Mouse (Mus musculus): ENCODE measurements around the gene Get4.

Gene Get4

GRCm38 (mm10) chr5:139283460-139284180 is 31.5 kb downstream of the Get4 start:
- ATAC-seq (ENCODE audit: low TSS enrichment): peak; percentile 28

- no peak for ATAC-seq (ENCODE audit: low TSS enrichment)
These were observed 33.4 kb downstream of the Get4 start for GRCm38 (mm10) chr5:139285383-139286067.

- ATAC-seq (ENCODE audit: low TSS enrichment): no peak
These were observed 34.2 kb downstream of the Get4 start for GRCm38 (mm10) chr5:139286142-139286941.

- ATAC-seq (ENCODE audit: low TSS enrichment): no peak
These were observed 35.0 kb downstream of the Get4 start for GRCm38 (mm10) chr5:139287099-139287498.

- no peak for ATAC-seq (ENCODE audit: low TSS enrichment)
These were observed 35.7 kb downstream of the Get4 start for GRCm38 (mm10) chr5:139287787-139288186.

GRCm38 (mm10) chr5:139288591-139288990 is 36.5 kb downstream of the Get4 start:
- ATAC-seq (ENCODE audit: low TSS enrichment): peak; percentile 39

- no peak for ATAC-seq (ENCODE audit: low TSS enrichment)
These were observed 38.5 kb downstream of the Get4 start for GRCm38 (mm10) chr5:139290467-139291259.

GRCm38 (mm10) chr5:139291811-139292560 is 39.9 kb downstream of the Get4 start:
- no peak for ATAC-seq (ENCODE audit: low TSS enrichment)

- no peak for ATAC-seq (ENCODE audit: low TSS enrichment)
These were observed 42.0 kb downstream of the Get4 start for GRCm38 (mm10) chr5:139294089-139294488.

GRCm38 (mm10) chr5:139297092-139297491 is 45.0 kb downstream of the Get4 start:
- no peak for ATAC-seq (ENCODE audit: low TSS enrichment)

- no peak for ATAC-seq (ENCODE audit: low TSS enrichment)
These were observed 45.6 kb downstream of the Get4 start for GRCm38 (mm10) chr5:139297745-139298144.

- peak; percentile 72 for ATAC-seq (ENCODE audit: low TSS enrichment)
These were observed 50.0 kb downstream of the Get4 start for GRCm38 (mm10) chr5:139302101-139302500.

GRCm38 (mm10) chr5:139303646-139304061 is 51.5 kb downstream of the Get4 start:
- no peak for ATAC-seq (ENCODE audit: low TSS enrichment)

- ATAC-seq (ENCODE audit: low TSS enrichment): no peak
These were observed 57.8 kb downstream of the Get4 start for GRCm38 (mm10) chr5:139309946-139310345.

- ATAC-seq (ENCODE audit: low TSS enrichment): no peak
These were observed 58.4 kb downstream of the Get4 start for GRCm38 (mm10) chr5:139310477-139310876.

GRCm38 (mm10) chr5:139311822-139312221 is 59.7 kb downstream of the Get4 start:
- peak; percentile 72; the same call in 1 of the 2 replicates for ATAC-seq (ENCODE audit: low TSS enrichment)

- no peak for ATAC-seq (ENCODE audit: low TSS enrichment)
These were observed 61.4 kb downstream of the Get4 start for GRCm38 (mm10) chr5:139313536-139313935.

GRCm38 (mm10) chr5:139314941-139315642 is 63.0 kb downstream of the Get4 start:
- no peak for ATAC-seq (ENCODE audit: low TSS enrichment)

GRCm38 (mm10) chr5:139316982-139317675 is 65.0 kb downstream of the Get4 start:
- no peak for ATAC-seq (ENCODE audit: low TSS enrichment)

All from frontal cortex, adult (tissue).